Mouse (Mus musculus) layer of hippocampus, adult 2 months (tissue): ENCODE measurements around the gene D430042O09Rik. TPM values are rescaled to one million over a fixed set of nuclear protein-coding genes. Genes with fewer than 3 reads are reported as not detected.

Experiments used
- DNase-seq, 2 experiments: peaks; one replicate each; pipeline ENCODE4 v3.0.0; 2022; ENCODE audit warnings: low spot score in 2 of 2
- H3K27ac ChIP-seq: fragments of 200-600 bp; 2 replicates; pipeline ENCODE4 v1.8.1; 2022
- H3K4me3 ChIP-seq: fragments of 200-600 bp; 2 replicates; pipeline ENCODE4 v1.8.1; 2022; ENCODE audit warnings: mild to moderate bottlenecking
- CTCF ChIP-seq: fragments of 200-600 bp; conservative IDR thresholded peaks from 2 replicates; pipeline ENCODE4 v1.8.1; 2022; ENCODE audit warnings: antibody characterized with exemption, mild to moderate bottlenecking, moderate library complexity
- total RNA-seq, 2 experiments: library from RNA; stranded (reverse); gene quantifications; 2 replicates each; pipeline ENCODE4 v1.2.3; 2021

Gene D430042O09Rik
- total RNA-seq, 2 experiments from 2014 or later, result 30.4 to 31.7 TPM

GRCm38 (mm10) chr7:125714803-125715202, 7.1 kb downstream of the D430042O09Rik start:
- Histone ChIP-seq H3K27ac (peak overlapping the region; percentile 24; the same call in 1 of the 2 replicates), H3K4me3 (no peak overlapping the region)
- TF ChIP-seq CTCF, result no peak
- no peak for DNase-seq

- no peak overlapping the region for H3K27ac ChIP-seq
- H3K4me3 ChIP-seq, result no peak overlapping the region
- TF ChIP-seq CTCF, result no peak
- no peak for DNase-seq
These were observed 9.0 kb downstream of the D430042O09Rik start for GRCm38 (mm10) chr7:125716724-125717123.

GRCm38 (mm10) chr7:125717612-125718011, 9.9 kb downstream of the D430042O09Rik start:
- TF ChIP-seq CTCF, result no peak
- DNase-seq, result no peak
- Histone ChIP-seq H3K27ac (no peak overlapping the region), H3K4me3 (no peak overlapping the region)

GRCm38 (mm10) chr7:125720370-125720769, 12.7 kb downstream of the D430042O09Rik start:
- Histone ChIP-seq H3K4me3 (no peak overlapping the region), H3K27ac (peak overlapping the region; percentile 24; the same call in 1 of the 2 replicates)
- no peak for TF ChIP-seq CTCF
- no peak for DNase-seq

GRCm38 (mm10) chr7:125721033-125721432, 13.3 kb downstream of the D430042O09Rik start:
- no peak for TF ChIP-seq CTCF
- H3K27ac ChIP-seq, result no peak overlapping the region
- H3K4me3 ChIP-seq, result no peak overlapping the region
- DNase-seq, result no peak

DNA sequence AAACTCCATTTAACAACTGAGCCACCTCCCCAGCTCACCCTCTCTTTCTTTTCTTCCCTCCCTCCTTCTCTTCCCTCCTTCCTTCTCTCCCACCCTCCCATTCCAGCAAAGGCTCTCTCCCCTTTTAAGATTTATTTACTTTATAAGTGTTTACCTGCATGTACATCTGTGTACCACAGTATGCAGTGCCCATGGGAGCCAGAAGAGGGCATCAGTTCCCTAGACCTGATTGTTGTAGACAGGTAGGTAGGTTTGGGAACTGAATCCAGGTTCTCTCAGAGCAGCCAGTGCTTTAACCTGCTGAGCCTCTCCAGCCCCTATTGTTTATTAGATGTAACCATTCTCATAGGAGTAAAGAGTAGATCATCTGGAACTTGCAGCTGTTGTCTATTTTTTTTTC, 14.4 kb downstream of the D430042O09Rik start:
- no peak for DNase-seq
- TF ChIP-seq CTCF, result peak; percentile 66
- Histone ChIP-seq H3K4me3 (no peak overlapping the region), H3K27ac (no peak overlapping the region)

DNA sequence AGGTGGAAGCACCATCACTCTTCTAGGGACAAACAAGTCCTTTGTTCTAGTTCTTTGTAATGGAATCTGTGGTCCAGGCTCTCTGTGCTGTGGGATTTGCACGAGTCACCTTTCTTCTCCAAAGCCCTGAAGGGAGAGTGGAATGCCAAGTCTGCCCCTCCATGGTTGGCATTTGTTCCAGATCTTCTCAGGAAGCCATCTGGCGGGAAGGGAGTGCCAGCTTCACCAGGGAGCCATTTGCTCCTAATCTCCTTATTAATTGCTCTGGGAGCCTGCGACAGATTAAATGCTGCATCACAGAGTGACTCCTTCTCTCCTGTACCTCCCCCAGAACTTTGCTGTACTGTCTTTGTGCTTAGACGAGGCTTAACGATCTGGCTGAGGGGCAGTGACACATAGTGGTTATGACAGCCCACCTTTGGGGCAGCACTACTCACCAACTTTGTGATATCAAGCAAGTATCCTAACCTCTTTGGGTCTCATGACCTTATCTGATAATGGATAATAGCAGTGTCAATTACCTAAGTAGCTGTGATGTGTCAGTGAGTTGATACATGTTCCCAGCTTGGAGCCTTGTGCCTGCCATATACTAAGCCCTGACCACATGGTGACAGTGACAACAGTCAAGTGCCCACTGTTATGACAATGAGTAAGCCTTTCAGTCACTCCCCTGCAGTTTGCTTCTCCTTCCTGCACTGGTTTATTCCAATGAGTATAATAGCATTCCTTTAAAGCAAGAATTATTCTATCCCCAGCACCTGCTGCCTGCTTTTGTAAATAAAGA, 15.7 kb downstream of the D430042O09Rik start:
- DNase-seq, result peak; percentile 65
- peak overlapping the region; percentile 73 for H3K27ac ChIP-seq
- no peak overlapping the region for H3K4me3 ChIP-seq
- TF ChIP-seq CTCF, result 0 out of 2 replicates have a peak, but pooled peaks have one; percentile 1

- TF ChIP-seq CTCF, result no peak
- no peak for DNase-seq
- no peak overlapping the region for H3K27ac ChIP-seq
- H3K4me3 ChIP-seq, result no peak overlapping the region
These were observed 24.0 kb downstream of the D430042O09Rik start for GRCm38 (mm10) chr7:125731679-125732078.

GRCm38 (mm10) chr7:125733791-125734190, 26.1 kb downstream of the D430042O09Rik start:
- no peak for DNase-seq
- Histone ChIP-seq H3K4me3 (no peak overlapping the region), H3K27ac (no peak overlapping the region)
- TF ChIP-seq CTCF, result no peak

- no peak for TF ChIP-seq CTCF
- DNase-seq, result no peak
- Histone ChIP-seq H3K4me3 (no peak overlapping the region), H3K27ac (no peak overlapping the region)
These were observed 28.8 kb downstream of the D430042O09Rik start for GRCm38 (mm10) chr7:125736366-125737015.

DNA sequence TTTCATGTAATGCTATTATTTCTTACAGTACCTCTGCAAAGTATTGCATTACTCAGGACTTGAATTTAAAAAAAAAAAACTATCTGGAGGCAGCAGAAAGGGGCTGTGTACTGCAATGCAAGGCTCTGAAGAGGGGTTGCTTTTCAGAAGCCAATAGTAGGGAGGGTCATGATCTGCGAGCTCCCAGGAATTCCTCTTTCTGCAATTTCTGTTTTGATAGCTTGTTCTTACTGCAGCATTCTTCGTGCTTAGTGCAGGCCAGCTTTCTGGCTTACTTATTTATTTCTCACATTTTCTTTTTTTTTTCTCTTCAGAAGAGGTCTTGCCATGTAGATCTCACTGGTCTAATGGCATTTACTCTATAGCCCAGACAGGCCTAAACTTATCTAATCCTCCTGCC, 32.8 kb downstream of the D430042O09Rik start:
- Histone ChIP-seq H3K4me3 (no peak overlapping the region), H3K27ac (no peak overlapping the region)
- DNase-seq, result no peak
- no peak for TF ChIP-seq CTCF

DNA sequence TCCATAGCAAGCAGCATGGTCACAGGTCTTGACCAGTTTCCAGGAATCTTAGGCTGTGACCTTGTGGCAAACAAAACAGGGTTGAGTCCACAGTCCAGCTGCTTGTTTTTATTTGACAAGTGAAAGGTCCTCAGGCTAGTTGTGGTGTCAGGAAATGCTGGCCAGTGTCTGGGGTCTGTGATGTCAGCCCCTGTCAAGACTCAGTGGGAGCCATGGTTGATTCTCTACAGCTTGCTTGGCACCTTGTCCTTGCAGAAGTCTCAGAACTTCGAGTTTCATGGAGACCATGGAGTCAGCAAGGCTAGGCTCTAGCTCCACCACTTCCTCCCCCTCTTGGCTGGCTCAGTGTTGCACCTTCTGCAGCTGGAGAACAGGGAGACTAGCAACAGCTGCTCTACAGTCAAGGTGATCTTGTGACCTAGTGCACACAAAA, 33.6 kb downstream of the D430042O09Rik start:
- TF ChIP-seq CTCF, result no peak
- no peak overlapping the region for H3K4me3 ChIP-seq
- H3K27ac ChIP-seq, result no peak overlapping the region
- DNase-seq, result no peak

DNA sequence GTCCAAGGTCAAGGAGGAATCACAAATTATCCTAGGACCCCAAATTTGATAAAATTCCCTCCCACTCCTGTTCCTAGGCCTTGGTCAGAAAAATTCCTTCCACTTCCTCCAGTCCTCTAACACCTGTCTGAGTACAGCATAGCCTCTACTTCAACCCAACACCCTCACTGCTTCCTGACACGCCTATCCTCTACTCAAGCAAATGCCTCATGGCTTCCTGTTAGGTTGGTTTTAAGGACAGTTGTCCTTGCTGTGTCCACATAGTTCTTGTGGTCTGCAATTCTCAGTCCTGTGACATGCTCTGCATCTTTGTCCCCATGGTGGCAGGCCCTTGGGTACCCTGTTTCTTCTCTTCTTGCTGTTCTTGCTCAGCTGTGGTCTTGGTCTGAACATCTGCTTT, 37.1 kb downstream of the D430042O09Rik start:
- TF ChIP-seq CTCF, result no peak
- H3K4me3 ChIP-seq, result no peak overlapping the region

More for the DNA sequence above, 37.1 kb downstream of the D430042O09Rik start:
- H3K27ac ChIP-seq, result no peak overlapping the region
- no peak for DNase-seq
